Mouse (Mus musculus) T-helper 1 cell (primary cell): ENCODE measurements around the gene Ush1c.
"Not testable (repeated sequence)": the region's sequence is repeated elsewhere in the genome, so short reads cannot be mapped to it uniquely, and the experiment has no call there.

Source experiments
- in situ Hi-C: fragments of 300-600 bp; cut with MboI, MseI; formaldehyde crosslinking; loops from one replicate; pipeline ENCODE4 v1.15.1; 2025; ENCODE audit warnings: high pct_unique_total_duplicates

Ush1c gene

DNA sequence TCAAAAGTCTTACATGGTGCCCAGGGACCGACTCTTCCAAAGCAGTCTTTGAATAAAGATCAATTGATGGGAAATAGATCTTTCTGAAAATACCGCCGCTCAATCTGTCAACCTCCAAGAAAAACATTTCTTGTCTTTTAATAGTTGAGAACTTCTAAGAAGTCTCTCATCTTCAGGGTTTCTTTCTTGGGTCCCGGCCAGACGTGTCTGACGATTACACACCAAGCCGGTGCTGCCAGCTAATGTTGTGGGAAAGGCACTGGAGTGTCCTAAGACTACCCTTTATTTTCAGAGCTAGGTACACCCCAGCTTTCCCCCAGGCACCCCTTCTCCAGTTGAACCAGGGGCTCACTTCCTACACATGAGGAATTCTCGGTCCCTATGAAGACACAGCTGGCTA lies 30.2 kb downstream of the Ush1c start:
- in situ Hi-C loops: no loop called here

DNA sequence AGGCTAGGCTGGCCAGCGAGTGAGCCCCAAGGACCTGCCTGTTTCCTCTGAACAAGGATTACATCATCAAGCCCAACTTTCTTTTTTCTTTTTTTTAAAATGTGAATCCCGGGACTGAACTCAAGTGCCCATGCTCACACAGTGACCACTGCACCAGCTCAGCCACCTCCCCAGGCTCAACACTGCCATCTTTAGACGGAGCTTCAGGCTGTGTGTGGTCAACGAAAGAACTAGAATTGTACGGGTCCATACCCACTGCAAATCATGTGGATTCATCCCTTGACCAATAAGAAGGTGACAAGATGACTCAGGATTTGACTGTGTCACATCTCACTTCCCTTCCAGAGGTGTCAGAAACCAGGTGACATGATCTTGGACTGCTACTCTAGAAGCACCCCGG lies 33.5 kb downstream of the Ush1c start:
- in situ Hi-C loops: loop anchor here (5.0 kb wide), 1 partner anchor 107 kb away; no protein-coding TSS in a partner anchor

DNA sequence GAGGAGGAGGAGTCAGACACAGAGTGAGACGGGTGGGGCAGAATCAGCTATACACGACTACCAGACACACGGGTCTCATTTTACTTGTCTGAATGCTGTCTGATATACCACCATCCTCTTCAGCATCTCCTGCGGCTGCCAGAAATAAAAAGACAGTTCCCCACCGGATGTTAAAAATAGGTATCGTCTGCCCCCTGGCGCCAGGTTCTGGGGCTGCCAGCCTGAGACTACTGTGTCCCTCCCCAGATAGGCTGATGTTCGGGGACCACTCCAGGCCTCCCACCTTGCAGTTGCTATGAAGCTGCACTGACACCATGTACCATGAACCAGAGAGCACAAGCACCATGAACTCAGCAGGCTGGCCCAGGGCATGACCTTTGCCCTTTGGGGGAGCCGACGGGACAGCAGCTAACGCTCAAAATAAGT lies 34.2 kb downstream of the Ush1c start:
- in situ Hi-C loops: loop anchor here (5.0 kb wide), 1 partner anchor 107 kb away; no protein-coding TSS in a partner anchor

DNA sequence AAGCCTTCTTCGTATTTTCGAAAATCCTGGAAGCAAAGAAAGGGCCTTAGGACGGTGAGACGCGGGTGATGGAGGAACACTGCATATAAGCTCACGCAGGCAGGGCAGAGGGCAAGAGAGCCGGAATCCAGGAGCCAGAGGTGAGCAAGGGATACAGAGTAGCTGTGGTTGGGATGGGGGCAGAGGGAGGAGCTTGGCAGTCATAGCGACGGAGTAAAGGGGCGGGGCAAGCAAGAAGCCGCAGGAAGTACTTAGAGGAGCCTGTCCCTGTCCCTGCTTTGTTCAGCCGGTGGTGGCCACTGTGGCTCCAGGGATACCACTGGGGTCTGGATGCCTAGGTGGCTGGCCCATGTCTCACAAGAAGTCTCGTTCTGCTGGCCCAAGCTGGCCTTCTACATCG lies 36.7 kb downstream of the Ush1c start:
- in situ Hi-C loops: loop anchor here (5.0 kb wide), 1 partner anchor 104 kb away; no protein-coding TSS in a partner anchor

DNA sequence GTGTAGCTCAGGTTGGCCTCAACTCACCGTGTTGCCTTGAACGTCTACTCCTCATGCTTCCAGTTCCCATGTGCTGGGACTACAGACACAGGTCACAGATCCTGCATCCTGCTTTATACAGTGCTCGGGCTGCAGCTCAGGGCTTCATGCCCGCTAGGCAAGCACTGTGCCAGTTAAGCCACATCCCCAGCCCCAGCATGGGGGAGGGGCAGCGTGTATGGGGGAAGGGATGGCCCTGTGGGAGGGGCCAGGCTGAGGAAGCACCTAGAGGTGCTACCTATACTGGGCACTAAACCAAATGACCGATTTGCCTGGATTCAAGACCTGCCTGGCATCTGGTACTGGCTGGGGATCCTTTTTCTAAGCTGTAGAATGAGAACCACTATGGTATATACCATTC lies 38.3 kb downstream of the Ush1c start:
- in situ Hi-C loops: loop anchor here (5.0 kb wide), 1 partner anchor 103 kb away; no protein-coding TSS in a partner anchor

DNA sequence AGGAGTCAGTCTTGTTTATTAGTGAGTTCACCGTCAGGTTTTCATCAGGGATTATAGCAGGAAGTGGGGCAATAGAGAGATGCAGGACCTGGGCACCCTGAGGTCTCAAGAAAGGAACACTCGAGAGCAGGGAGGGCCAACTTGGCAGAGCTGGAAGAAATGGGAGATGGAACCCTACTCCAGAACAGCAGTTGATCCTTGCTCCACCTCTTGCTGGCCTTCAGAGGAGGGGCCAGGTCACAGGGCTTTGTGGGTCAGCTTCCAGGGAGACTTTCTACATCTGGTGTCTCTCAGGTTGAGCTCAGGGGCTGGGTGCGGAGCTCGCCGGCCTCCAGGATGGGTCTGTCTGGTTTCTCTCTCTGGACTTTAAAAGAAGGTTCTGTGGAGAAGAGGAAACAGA lies 42.9 kb downstream of the Ush1c start:
- in situ Hi-C loops: no loop called here

DNA sequence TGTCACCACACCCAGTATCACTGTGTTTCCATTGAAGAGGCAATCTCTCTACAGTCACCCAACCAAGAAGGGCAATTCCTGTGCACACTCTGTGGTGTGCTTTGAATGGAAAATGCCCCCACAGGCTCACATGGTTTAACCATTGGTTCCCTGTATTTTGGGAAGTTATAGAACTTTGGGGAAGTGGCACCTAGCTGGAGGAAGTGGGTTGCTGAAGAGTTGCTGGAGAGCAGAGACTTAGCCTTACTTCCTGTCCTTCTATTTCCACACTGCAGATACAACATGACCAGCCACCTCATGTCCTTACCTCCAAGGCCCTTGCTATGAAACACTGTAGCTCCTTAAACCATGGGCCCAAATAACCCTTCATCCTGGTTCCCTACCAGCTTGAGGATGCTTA lies 54.1 kb downstream of the Ush1c start:
- in situ Hi-C loops: no loop called here

DNA sequence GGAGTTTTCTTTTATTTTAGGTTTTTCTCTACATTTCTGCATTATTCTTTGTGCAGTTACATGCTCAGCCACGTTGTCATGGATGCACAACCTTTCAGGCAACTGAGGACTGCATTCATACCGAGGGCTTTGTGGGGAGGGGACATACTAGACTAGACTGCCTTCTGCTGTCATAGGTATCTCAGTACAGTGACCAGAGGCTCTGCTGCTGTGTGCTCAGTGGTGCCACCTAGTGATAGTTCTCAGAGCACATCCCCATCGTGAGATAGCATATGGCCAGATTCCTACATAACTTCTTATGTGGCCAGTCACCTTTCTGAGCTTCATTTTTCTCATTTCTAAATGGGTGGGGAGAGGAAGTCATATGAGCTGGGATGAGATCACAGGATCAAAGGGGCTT lies 56.7 kb downstream of the Ush1c start:
- in situ Hi-C loops: no loop called here

DNA sequence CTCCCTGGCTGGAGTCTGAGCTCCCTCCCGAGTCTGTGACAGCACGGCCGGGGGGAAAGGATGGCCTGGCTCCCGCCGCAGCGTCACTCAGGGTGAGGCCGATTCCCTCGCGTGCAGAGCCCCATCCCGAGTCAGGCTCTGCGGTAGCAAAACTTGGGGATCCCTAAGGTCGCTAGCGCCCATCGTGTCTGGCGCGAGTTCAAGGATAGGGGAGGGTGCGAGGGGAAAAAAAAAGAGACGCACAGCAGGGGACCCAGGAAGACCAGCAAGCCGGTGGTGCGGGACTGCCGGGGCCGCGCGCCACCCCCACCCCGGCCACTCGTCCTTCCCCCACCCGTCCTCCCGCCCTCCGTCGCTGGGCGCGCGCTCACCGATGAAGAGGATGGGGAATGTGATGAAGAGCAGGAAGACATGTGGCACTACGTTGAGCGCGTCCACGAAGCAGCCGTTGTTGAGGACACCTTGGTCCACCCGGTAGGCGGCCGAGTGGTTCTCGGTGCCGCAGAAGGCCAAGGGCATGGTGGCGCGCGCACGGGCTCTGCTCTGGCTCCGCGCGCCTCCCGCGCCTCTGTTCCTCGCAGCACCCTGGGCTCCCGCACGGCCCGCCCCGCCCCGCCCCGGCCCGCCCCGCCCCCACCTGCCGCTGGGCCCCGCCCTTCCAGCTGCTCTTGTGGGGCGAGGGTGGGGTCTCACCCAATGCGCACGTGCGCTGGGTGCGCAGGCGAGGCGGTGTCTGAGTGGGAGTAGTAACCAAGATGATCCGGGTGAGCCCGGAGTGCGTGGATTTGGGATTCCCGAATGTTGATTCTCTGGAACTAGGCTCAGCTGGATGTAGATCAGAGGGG lies 58.6 kb downstream of the Ush1c start, which contains the start of gene Abcc8:
Abcc8 (minus strand) TSS at position 603 of the 845 bp plus-strand sequence.
- in situ Hi-C loops: no loop called here

DNA sequence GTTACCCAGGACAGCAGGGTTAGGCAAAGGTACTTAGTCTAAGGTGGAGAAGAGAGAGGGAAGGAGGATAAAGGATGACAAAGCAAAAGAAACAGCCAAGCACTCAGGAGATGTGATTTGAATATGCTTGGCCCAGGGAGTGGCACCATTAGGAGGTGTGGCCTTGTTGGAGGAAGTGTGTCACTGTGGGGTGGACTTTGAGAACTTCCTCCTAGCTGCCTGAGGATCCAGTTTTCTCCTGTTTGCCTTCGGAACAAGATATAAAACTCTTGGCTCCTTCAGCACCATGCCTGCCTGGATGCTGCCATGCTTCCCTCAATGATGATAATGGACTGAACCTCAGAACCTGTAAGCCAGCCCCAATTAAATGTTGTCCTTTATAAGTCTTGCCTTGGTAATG lies 69.3 kb downstream of the Ush1c start:
- in situ Hi-C loops: not testable (repeated sequence)

DNA sequence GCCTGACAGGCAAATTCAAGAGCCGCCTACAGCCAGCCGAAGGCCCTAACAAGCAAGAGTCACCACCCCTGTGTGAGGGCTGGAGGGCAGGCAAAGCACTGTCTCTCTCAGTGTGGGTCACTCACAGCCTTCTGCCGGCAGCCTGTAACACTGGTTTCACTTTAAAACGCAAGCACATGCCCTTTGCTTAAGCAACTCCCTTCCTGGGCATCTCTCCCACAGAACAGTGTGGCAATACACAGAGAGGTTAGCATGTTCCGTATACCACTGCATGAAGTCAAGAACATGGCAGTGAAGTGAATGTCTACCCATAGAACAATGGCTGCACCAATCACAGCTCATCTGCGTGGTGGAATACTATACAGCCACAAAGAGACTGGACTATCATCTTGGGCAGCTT lies 69.9 kb downstream of the Ush1c start:
- in situ Hi-C loops: no loop called here

DNA sequence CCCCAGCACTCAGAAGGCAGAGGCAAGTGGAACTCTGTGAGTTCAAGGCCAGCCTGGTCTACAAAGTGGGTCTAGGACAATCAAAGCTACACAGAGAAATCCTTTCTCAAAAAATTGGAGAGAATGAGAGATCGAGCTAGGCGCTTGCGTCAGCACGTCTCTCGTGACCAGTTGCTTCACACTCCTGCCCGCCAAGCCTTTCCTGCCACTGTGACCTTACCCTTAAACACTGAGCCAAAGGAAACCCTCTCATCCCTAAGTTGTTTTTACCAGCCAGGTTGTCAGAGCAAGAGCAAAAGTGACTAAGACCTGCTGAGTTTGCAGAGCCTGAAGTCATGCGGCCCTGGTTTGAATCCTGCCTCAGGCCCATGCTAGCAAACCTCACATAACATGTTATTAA lies 70.4 kb downstream of the Ush1c start:
- in situ Hi-C loops: no loop called here

DNA sequence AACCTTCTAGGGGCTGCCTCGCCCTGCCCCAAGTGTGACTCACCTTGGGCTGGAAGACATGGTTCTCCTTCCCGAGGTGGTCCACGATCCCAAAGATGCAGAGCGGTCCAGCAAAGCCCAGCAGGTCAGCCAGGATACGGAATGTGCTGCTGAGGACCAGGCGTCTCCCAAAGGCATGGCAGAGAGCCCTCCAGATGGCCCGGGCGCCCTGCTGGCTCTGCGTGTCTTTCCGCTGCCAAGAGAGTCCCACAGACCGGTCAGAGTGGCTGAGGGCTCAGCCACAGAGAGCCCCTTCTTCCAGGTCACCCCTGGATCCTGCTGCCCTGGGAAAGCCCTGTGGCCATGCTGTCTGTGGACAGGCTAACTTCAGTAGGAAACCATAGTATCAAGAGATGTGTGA lies 72.4 kb downstream of the Ush1c start:
- in situ Hi-C loops: no loop called here

DNA sequence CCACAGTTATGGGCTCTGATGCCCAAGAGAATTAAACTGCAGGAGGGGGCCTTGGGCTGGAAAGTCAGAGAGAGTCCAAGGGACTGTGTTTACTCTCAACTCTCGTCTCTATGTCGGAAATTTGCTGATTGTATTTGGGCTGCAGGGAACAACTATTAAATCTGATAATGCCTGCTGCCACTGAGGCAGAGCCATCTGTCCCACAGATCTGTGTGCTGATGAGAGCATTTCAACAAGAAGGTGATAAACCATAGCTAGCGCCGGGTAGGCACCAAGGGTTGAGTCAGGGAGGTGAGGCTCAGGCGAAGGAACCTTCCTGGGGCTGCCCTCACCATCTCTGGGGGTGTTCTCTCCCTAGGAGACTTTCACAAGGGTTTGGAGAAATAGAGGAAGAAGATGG lies 75.6 kb downstream of the Ush1c start:
- in situ Hi-C loops: no loop called here

DNA sequence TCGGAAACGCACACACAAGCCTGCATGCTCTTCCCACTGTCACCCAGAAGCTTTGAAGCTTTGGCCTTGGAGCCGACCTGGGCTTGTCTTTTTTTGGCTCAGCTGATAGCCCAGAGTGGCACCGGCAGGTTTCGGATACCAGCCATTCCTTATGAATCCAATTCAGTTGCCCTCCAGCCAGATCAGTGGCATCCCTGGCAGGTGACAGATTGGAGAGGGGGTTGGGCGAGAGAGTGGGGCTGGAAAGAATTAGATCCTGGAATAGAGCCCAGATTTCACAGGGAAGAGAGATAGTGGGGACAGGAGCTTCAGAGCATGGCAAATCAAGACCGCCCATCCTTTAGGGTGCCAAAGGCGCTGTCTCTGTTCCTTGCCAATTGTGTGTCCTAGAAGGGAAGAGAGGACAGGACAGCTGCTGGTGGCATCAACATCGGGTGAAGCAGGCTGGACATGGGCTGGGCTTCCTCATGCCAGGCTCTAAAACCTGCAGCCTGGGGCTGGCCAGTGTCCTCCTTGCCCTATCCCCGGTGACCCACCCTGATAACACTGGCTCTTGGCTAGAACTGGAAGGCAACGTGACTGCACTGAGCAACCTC lies 76.1 kb downstream of the Ush1c start:
- in situ Hi-C loops: no loop called here

DNA sequence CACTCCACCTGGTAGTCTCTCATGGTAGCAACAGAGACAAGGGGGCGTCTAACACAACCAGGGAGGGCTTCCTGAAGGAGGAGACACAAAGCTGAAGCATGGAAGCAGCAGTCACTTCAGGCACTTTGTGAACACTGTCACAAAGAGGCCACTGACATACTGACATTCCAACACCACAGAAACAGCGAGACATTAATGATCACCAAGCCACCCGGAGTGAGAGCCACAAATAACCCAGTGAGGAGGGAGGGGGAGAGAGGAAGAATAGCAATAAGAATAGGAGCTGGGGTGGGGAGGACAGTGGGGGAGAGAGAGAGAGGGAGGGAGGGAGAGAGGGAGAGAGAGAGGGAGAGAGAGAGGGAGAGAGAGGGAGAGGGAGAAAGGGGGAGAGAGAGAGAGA lies 76.7 kb downstream of the Ush1c start:
- in situ Hi-C loops: no loop called here

DNA sequence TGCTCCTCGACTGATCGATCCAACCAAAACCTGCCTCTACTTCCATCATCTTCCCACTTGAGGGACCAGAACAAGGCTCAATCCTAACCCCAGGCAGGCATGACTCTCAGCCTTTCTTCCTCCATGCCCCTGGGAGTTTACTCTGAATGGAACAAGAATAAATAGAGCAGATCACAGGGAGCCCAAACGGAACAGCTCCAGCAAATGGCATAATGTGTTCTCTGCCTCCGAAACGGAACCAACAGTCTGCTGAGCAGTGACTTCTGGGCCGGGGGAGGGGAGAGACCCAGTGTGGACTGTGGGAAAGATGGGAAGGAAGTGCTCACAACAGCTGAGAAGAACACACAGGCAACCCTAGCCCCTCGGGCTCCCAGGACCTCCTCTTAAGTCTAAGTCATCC lies 80.6 kb downstream of the Ush1c start:
- in situ Hi-C loops: no loop called here

DNA sequence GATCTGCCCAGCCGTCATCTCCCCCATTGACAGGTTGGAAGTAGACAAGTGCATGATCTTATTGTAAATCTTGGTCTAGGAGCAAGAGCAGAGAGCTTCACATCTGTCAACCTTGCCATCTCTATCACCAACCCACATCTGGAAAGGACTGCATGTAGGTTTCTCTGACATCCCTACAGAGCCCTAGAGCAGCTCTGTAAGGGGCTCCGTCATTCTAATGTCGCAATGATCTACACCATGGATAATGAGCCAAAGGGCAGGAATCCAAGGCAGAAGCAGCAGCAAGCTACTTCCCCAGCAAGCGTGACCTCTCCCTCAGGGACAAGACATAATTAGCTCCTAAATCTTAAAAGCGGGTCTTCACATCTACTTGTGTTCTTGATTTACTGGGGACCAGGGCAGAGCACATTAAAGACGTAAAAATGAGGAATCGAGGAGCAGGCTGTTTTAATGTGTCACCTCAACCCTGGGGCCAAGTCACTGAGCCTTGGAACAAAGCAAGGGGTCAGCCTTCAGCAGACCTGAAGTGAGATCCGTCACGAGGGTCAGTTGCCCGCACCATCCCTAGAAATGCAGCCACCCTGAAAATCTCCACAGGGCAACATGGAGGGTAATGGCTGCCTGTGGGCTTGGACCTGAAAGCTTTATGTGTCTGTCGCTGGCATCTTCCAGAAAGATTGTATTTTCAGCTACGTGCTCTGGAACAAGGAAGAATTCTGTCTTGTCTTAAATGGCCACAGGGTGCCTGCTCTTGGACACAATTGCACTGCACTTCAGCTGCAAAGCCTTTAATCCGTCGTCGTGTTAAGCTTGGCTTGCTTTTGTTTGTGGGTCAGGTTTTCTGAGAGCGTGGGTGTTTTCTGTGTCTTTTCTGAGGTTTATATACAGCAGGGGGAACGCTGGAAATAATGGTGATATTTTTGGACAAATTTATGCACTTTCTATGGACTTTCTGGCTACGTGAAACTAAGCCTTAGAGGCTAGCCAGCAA lies 83.5 kb downstream of the Ush1c start:
- in situ Hi-C loops: no loop called here

DNA sequence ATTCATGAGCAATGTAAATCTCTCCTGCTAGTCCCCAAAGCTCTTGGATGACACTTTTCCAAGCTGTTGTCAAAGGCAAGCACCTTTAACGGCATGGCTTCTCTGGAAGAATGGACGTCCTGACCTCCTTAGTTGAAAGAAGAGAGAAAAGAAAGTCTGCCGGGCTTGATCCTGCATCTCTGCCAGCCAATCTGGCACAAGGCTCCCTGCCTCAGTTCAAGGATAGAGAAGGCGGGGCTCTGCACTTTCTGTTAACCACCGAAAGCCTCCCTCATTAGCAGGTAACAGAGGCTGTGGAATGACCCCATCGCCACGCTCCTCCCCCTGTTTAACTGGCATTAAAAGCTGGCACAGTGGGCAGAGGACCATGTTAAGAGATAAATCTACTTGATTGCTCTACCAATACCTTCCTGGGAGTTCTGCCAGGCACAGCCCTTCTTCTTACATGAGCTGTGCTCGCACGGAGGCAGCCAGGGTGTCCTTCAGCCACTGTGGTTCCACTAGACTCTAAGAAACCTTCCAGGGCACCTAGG lies 85.4 kb downstream of the Ush1c start:
- in situ Hi-C loops: no loop called here

DNA sequence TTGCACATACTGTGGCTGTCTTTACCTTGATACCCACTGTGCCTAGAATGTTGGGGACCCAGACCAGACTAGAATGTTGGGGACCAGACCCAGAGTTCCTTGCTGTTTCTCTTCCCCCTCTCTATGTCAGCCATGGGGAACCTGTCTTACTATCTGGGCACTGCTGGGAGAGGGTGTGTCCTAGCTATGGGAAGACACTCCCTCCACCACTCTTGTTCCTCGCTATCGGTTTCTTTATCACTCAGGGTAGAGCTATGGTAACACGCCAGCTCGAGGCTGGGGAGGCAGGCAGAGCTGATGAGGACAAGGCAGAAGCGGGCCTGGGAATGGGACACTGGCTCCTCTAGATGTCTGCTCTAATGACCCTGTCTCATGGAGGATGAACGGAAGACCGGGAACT lies 90.9 kb downstream of the Ush1c start:
- in situ Hi-C loops: no loop called here

DNA sequence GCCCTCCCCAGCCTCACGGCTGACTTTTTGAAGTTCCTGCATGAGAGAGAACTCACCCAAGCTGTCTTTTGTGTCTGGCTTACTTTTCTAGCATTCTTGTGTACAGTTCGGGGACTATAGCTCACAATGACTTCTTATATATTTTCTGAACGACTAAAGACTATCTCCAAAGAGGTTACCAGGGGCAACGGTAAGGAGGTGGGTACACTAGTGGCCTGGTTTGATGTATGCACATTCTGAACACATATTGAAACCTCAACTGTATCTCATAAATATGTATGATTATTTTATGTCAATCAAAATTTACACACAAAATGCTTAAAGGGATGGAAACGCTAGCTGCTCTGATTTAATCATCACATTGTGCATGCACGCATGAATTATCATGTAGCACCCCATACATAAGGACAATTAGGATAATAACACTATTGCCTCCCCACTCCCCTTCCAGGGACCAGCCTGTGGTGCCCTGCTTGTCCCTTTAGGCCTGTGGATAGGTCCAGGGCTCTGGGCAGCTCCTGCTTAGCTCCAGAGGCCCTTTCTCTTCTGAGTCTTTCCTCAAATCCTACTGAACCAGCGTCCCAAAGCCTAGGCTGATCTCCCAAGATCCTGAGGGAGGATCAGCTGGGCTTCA lies 91.5 kb downstream of the Ush1c start:
- in situ Hi-C loops: no loop called here
